Mouse (Mus musculus) midbrain, embryonic 12.5 days (tissue): ENCODE measurements around the gene Prh1. TPM values are rescaled to one million over a fixed set of nuclear protein-coding genes. Genes with fewer than 3 reads are reported as not detected.
"Not testable (repeated sequence)": the region's sequence is repeated elsewhere in the genome, so short reads cannot be mapped to it uniquely, and the experiment has no call there.

ENCODE experiments used
- ATAC-seq: fragments of 200-750 bp; cut with Nextera tagmentation; 2 replicates; pipeline ENCODE4 v1.8.0; 2017; ENCODE audit warnings: low read depth, moderate TSS enrichment, moderate library complexity; ENCODE audit not compliant: low FRiP score
- H3K27ac ChIP-seq: fragments of 300-500 bp; sonication (generic); replicated peaks from 2 replicates; pipeline ENCODE4 v1.5.1; 2016; ENCODE audit warnings: mild to moderate bottlenecking
- H3K27me3 ChIP-seq: fragments of 300-500 bp; sonication (generic); 2 replicates; pipeline ENCODE4 v1.6.1; 2016; ENCODE audit warnings: mild to moderate bottlenecking
- H3K36me3 ChIP-seq: fragments of 300-500 bp; sonication (generic); 2 replicates; pipeline ENCODE4 v1.6.1; 2016
- H3K4me1 ChIP-seq: fragments of 300-500 bp; sonication (generic); 2 replicates; pipeline ENCODE4 v1.6.1; 2016
- H3K4me2 ChIP-seq: fragments of 300-500 bp; sonication (generic); replicated peaks from 2 replicates; pipeline ENCODE4 v1.6.1; 2016; ENCODE audit warnings: mild to moderate bottlenecking, moderate library complexity
- H3K4me3 ChIP-seq: fragments of 300-500 bp; sonication (generic); 2 replicates; pipeline ENCODE4 v1.5.1; 2016; ENCODE audit warnings: mild to moderate bottlenecking
- H3K9ac ChIP-seq: fragments of 300-500 bp; sonication (generic); replicated peaks from 2 replicates; pipeline ENCODE4 v1.6.1; 2016; ENCODE audit warnings: mild to moderate bottlenecking, moderate library complexity
- H3K9me3 ChIP-seq: fragments of 300-500 bp; sonication (generic); 2 replicates; pipeline ENCODE4 v1.6.1; 2016; ENCODE audit warnings: mild to moderate bottlenecking
- WGBS: fragments of 180-500 bp; shearing (Covaris S2); methylation state at CpG from one replicate; pipeline ENCODE4 v1.1.7; 2016; 5-methylcytosine and 5-hydroxymethylcytosine counted together
- polyA plus RNA-seq: library from polyadenylated mRNA; unstranded; fragments of >200 nt; fragmentation: Nextera tagmentation; extraction: Ambion mirVana; gene quantifications from 2 replicates; pipeline ENCODE4 v1.2.1, GENCODE M21; 2016

Prh1 gene
- polyA plus RNA-seq = not detected in 2 replicates

- not testable (repeated sequence) for ATAC-seq, H3K9me3 ChIP-seq, H3K9ac ChIP-seq, H3K27ac ChIP-seq, H3K36me3 ChIP-seq, H3K4me1 ChIP-seq, H3K4me2 ChIP-seq, H3K27me3 ChIP-seq, H3K4me3 ChIP-seq
- WGBS = 74% methylated on average over 1 of the region's 1 CpGs
Observed at GRCm38 (mm10) chr6:132569509-132569908, at the start of gene Prh1. Gene Prh1 (plus strand): TSS chr6:132569809.

GRCm38 (mm10) chr6:132595613-132596012, 26.0 kb downstream of the Prh1 start, which contains the start of gene Prp2:
Gene Prp2 (plus strand): TSS chr6:132595913.
- H3K4me2 ChIP-seq, H3K4me1 ChIP-seq, H3K27ac ChIP-seq, ATAC-seq, H3K36me3 ChIP-seq, H3K9ac ChIP-seq, H3K27me3 ChIP-seq, H3K9me3 ChIP-seq, H3K4me3 ChIP-seq: not testable (repeated sequence)
- WGBS = 73% methylated on average over 2 of the region's 2 CpGs

Other genes with a start within 250 kb of the Prh1 start
- gene Gm8882, start 205.7 kb upstream of the Prh1 start, polyA plus RNA-seq = not detected in 2 replicates
- gene Prp2, start 26.1 kb downstream of the Prh1 start, polyA plus RNA-seq = not detected in 2 replicates
- not detected in 2 replicates for gene A630073D07Rik, start 81.7 kb downstream of the Prh1 start, polyA plus RNA-seq
- not detected in 2 replicates for gene Tas2r120, start 87.1 kb downstream of the Prh1 start, polyA plus RNA-seq
- gene Tas2r121, start 131.2 kb downstream of the Prh1 start, polyA plus RNA-seq = not detected in 2 replicates
- gene Tas2r122, start 142.1 kb downstream of the Prh1 start, polyA plus RNA-seq = not detected in 2 replicates
- gene Tas2r115, start 168.2 kb downstream of the Prh1 start, polyA plus RNA-seq = not detected in 2 replicates
- not detected in 2 replicates for gene Tas2r124, start 184.9 kb downstream of the Prh1 start, polyA plus RNA-seq
- not detected in 2 replicates for gene Tas2r102, start 192.3 kb downstream of the Prh1 start, polyA plus RNA-seq
- gene Tas2r136, start 208.4 kb downstream of the Prh1 start, polyA plus RNA-seq = not detected in 2 replicates
- not detected in 2 replicates for gene Tas2r117, start 233.0 kb downstream of the Prh1 start, polyA plus RNA-seq